Mouse (Mus musculus) E14TG2a.4 (cell line): ENCODE data around the gene Ablim1.
A peak's percentile ranks its signal among the peaks of the same experiment; 100 is the strongest.

Experiments
- H3K27me3 ChIP-seq: 2 replicates; pipeline ENCODE4 v1.6.1; 2014; ENCODE audit warnings: low read length, control low read depth; ENCODE audit not compliant: insufficient read depth
- H3K36me3 ChIP-seq: 2 replicates; pipeline ENCODE4 v1.6.1; 2014; ENCODE audit warnings: low read length, control low read depth; ENCODE audit not compliant: insufficient read depth
- H3K4me1 ChIP-seq: replicated peaks from 2 replicates; pipeline ENCODE4 v1.6.1; 2014; ENCODE audit warnings: low read depth, low read length, control low read depth
- H3K4me3 ChIP-seq: replicated peaks from 2 replicates; pipeline ENCODE4 v1.5.1; 2014; ENCODE audit warnings: mild to moderate bottlenecking, low read length
- H3K9me3 ChIP-seq: 2 replicates; pipeline ENCODE4 v1.6.1; 2014; ENCODE audit warnings: low read length, control low read depth
- CTCF ChIP-seq: conservative IDR thresholded peaks from 2 replicates; pipeline ENCODE4 v1.5.1; 2014; ENCODE audit warnings: low read length
- NANOG ChIP-seq: IDR thresholded peaks from 2 replicates; pipeline ENCODE4 v1.6.1; 2014; ENCODE audit warnings: borderline replicate concordance, low read length, mixed read lengths
- POU5F1 ChIP-seq: IDR thresholded peaks from 2 replicates; pipeline ENCODE4 v1.6.1; 2014; ENCODE audit warnings: low read length, borderline replicate concordance

Gene Ablim1

DNA sequence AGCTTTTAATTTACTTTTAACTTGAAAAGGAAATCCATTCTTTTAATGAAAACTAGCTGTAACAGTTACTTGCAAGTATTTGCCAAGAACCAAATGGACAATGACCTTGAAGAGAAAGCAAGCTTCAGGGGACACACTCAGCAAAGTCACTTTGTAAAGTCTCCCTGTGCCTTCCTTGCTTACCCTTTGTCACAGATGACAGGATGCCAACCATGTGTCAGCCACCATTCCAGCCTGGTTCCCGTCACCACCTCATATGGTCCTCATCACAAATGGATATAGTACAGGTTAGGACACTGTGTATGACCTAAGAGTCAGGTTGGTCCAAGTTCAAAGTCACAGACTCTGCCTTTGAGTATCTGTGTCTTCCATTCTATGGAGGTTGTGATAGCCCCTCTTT is 112.2 kb downstream of the Ablim1 start:
- no peak for TF ChIP-seq POU5F1
- TF ChIP-seq NANOG, result no peak
- no peak for TF ChIP-seq CTCF
- Histone ChIP-seq H3K4me3 (no peak overlapping the region), H3K36me3 (no peaks in the 10 kb centered on the region), H3K9me3 (no peaks in the 10 kb centered on the region), H3K27me3 (peaks cover 12% of the 10 kb centered on the region), H3K4me1 (peaks cover 40% of the 10 kb centered on the region)

DNA sequence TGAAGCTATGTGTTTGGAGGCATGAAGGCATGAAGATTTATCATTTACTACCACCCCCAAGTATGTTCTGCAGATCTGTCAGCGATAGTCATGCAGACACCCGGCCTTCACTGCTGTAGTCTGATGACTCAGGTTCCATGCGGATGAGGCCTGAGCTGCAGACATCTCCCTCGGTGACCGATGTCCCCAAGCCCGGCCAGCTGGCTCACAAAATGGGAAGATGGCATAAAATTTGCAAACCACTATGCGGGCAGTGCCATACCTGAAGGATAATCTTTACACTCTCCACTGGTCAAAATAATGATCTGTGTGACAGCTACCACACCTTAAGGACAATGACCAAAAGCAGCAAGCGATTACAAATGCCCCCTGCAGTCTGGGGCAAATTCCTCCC is 113.6 kb downstream of the Ablim1 start:
- TF ChIP-seq CTCF (no peak), NANOG (no peak), POU5F1 (no peak)
- no peaks in the 10 kb centered on the region for H3K36me3 ChIP-seq

DNA sequence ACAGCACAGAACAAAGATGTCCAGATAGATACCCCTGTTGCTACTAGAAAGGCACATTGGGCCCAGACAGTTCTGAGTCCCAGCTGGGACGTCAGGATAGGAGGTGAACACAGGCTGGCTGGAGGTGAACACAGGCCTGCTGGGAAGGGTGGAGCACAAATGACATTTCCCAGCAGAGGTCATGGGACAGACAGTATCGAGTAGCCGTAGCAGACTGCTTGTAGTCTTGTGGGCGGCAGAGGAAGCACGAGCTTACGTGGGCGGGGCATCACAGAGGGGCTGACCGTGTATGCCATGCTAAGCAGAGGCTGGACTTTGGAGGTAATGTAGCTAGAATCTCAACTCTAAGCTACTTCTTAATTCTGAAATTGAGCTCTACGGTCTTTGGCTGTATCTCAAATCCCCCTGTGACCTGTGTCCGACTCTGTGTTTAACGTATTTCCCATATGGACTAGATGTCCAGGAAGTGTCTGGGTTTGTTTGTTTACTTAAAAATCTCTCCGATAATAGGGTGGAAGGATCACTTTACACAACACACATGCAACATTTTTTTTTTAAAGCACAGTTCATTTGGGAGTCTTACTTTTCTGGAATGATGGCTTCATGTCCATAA is 114.1 kb downstream of the Ablim1 start:
- Histone ChIP-seq H3K4me1 (peaks cover 55% of the 10 kb centered on the region), H3K36me3 (no peaks in the 10 kb centered on the region), H3K4me3 (no peak overlapping the region), H3K9me3 (no peaks in the 10 kb centered on the region), H3K27me3 (peaks cover 29% of the 10 kb centered on the region)
- TF ChIP-seq CTCF (no peak), POU5F1 (no peak), NANOG (no peak)

More for the DNA sequence above, 113.6 kb downstream of the Ablim1 start:
- no peaks in the 10 kb centered on the region for H3K9me3 ChIP-seq
- peaks cover 24% of the 10 kb centered on the region for H3K27me3 ChIP-seq
- H3K4me1 ChIP-seq, result peaks cover 52% of the 10 kb centered on the region
- H3K4me3 ChIP-seq, result no peak overlapping the region

DNA sequence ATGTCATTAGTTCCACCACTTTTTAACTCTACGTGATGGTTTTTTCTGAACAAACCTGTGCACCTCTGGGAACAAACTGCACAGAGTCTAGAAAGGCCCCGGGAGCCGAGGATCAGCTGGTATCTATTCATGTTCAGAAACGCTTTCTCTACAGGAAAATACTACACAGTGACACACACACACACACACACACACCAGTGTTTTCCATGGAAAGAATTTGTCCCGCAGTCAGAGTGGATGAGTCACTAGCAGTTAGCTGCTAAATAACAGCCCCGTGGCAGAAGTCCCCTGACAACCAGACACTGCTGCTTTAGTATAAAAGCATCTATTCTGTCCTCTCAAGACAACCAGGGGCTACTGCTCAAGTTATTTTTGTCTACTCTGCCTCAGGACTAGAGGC is 115.4 kb downstream of the Ablim1 start:
- Histone ChIP-seq H3K36me3 (no peaks in the 10 kb centered on the region), H3K4me3 (no peak overlapping the region), H3K9me3 (no peaks in the 10 kb centered on the region), H3K27me3 (peaks cover 39% of the 10 kb centered on the region), H3K4me1 (peaks cover 59% of the 10 kb centered on the region)
- TF ChIP-seq NANOG, result no peak
- no peak for TF ChIP-seq POU5F1
- TF ChIP-seq CTCF, result no peak

DNA sequence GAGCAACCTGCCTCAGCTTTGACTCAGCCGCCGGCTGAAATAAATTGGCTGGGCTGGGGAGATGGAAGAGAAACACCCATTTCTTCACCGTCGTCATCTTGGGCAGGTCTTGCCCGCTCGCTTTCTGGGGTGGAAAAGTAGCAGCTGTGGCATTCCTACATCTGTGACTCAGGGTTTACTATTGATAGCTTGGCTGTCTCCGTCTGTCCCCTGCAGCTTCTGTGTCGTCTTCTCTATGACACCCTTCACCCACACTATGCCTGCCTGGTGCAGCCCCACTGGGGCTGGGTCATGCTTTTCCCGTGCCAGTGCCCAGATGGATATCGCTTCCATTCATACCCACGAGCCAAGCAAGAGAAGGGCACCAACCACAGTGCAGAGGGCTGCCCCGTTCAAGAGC is 116.2 kb downstream of the Ablim1 start:
- H3K9me3 ChIP-seq, result no peaks in the 10 kb centered on the region
- H3K4me1 ChIP-seq, result peaks cover 56% of the 10 kb centered on the region
- peaks cover 39% of the 10 kb centered on the region for H3K27me3 ChIP-seq
- no peaks in the 10 kb centered on the region for H3K36me3 ChIP-seq
- TF ChIP-seq POU5F1 (no peak), CTCF (no peak), NANOG (no peak)
- H3K4me3 ChIP-seq, result 0 out of 2 replicates have a peak overlapping the region, but pooled peaks have one; percentile 8

DNA sequence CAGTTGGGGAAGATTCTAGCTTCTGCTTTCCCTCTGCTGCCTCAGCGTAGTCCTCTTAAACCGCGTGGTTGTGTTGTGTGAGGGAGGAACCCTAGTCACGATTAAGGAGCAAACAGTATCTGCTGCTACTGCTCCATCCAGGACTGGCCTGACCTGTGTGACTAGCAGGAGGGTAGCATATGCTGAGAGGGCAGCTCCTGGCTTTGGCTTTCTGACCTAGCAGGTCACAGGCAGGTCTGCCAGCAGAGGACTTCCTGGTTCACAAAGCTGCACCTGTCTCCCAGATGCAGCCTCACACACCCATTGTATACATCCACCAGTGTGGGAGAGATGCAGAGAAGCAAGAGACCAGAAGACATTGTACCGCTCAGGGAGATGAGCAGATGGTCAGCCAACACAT is 116.7 kb downstream of the Ablim1 start:
- TF ChIP-seq NANOG, result no peak
- no peak for TF ChIP-seq CTCF
- no peak for TF ChIP-seq POU5F1
- Histone ChIP-seq H3K36me3 (no peaks in the 10 kb centered on the region), H3K4me1 (peaks cover 60% of the 10 kb centered on the region), H3K4me3 (0 out of 2 replicates have a peak overlapping the region, but pooled peaks have one; percentile 8), H3K27me3 (peaks cover 39% of the 10 kb centered on the region), H3K9me3 (no peaks in the 10 kb centered on the region)

DNA sequence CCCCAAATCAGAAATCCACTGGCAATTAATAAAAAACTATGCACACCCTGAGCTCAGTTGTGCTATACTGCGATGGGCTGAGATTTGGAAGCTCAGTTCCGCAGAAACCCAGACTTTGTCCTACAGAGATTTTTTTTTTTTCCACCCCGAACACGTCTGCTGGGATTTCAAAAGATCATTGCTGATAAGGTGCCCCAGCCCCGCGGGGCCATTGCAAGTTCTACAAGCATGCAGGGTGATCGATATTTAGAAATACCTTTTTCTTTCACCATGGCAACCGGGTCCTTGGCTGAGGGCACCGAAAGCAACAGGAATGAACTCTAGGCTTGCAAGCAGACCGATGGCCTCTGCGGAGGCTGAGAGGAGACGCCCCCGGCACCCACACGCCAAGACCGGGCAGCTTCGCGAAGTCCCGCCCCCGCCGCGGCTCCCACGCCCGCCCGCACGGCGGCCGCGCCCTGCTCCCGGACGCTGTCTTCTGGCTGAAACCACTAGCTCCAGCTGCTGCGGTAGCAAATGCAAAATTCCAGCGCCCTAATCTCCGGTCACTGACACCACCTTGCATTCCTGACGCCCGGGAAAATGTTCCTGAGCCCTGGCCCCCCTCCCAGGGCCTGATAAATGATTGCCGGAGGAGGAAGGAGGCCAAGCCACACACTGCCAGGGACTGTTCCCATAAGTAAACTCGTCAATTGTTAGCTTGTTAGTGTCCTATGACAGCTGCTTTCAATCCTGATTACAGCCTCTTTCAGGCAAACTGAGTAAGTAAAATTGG is 117.5 kb downstream of the Ablim1 start:
- no peak for TF ChIP-seq NANOG
- no peak for TF ChIP-seq POU5F1
- TF ChIP-seq CTCF, result no peak
- Histone ChIP-seq H3K9me3 (no peaks in the 10 kb centered on the region), H3K36me3 (no peaks in the 10 kb centered on the region), H3K27me3 (peaks cover 39% of the 10 kb centered on the region), H3K4me1 (peaks cover 60% of the 10 kb centered on the region), H3K4me3 (peak overlapping the region; percentile 71)

DNA sequence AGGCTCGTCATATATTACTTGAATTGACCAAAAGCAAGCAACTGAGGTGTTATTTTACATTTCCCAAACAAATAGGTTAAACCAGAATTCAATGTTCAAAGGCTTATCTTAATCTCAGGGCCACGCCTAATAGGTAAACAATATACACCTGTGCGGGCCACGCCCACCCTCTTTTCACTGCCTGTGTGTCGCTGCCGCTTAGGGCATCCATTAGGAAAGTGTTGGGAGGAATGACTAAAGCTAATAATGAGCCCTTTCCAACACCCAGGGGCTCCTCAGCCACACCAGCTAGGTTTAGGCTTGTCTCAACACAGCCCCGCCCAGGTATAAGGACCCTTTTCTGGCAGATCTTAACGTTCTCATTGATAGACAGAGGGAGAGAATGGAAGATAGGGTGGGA is 118.1 kb downstream of the Ablim1 start:
- H3K9me3 ChIP-seq, result no peaks in the 10 kb centered on the region
- H3K4me3 ChIP-seq, result 0 out of 2 replicates have a peak overlapping the region, but pooled peaks have one; percentile 39
- H3K4me1 ChIP-seq, result peaks cover 60% of the 10 kb centered on the region
- TF ChIP-seq CTCF, result no peak
- no peak for TF ChIP-seq POU5F1
- TF ChIP-seq NANOG, result no peak
- peaks cover 39% of the 10 kb centered on the region for H3K27me3 ChIP-seq
- H3K36me3 ChIP-seq, result no peaks in the 10 kb centered on the region
